Mouse (Mus musculus) B cell, adult 67 days (primary cell): ENCODE results near the gene Zfp322a. TPM values are rescaled to one million over a fixed set of nuclear protein-coding genes. Genes with fewer than 3 reads are reported as not detected.

Experiments
- total RNA-seq, 2 experiments: library from RNA; stranded (reverse); gene quantifications; 4 replicates each; pipeline ENCODE4 v1.2.4; 2023

Gene Zfp322a
- total RNA-seq: 10 to 100 TPM; 20.6 to 20.7 TPM

GRCm38 (mm10) chr13:23368583-23369420 is at the start of gene Zfp322a:
Gene Zfp322a, minus strand, starts transcription at chr13:23369208.

Other genes with a start within 250 kb of the Zfp322a start
- gene Vmn1r218, start 236.1 kb downstream of the Zfp322a start, total RNA-seq: not detected
- gene Vmn1r219, start 209.9 kb downstream of the Zfp322a start, total RNA-seq: not detected
- gene Vmn1r220, start 181.2 kb downstream of the Zfp322a start, total RNA-seq: not detected
- not detected for gene Vmn1r221, start 155.1 kb downstream of the Zfp322a start, total RNA-seq
- not detected for gene Vmn1r222, start 133.3 kb downstream of the Zfp322a start, total RNA-seq
- gene Vmn1r223, start 122.1 kb downstream of the Zfp322a start, total RNA-seq: not detected
- gene Abt1, start 54.7 kb upstream of the Zfp322a start, total RNA-seq: 10 to 100 TPM; 17.4 to 18.2 TPM
- gene Btn1a1, start 96.7 kb upstream of the Zfp322a start, total RNA-seq: not detected
- gene Btn2a2, start 119.6 kb upstream of the Zfp322a start, total RNA-seq: under 1 TPM; 0.65 to 0.67 TPM
- gene Hist1h4h, start 161.8 kb upstream of the Zfp322a start, total RNA-seq: 100 to 1,000 TPM; 457 TPM
- gene Hist1h2af, start 164.7 kb upstream of the Zfp322a start, total RNA-seq: 10 to 100 TPM; 21.3 to 28.8 TPM
- 1 to 10 TPM; 1.4 to 6.9 TPM for gene Hist1h3g, start 166.2 kb upstream of the Zfp322a start, total RNA-seq
- gene Hist1h2bh, start 174.2 kb upstream of the Zfp322a start, total RNA-seq: 10 to 100 TPM; 10.0 to 13.0 TPM
- 100 to 1,000 TPM; 111 to 119 TPM for gene Hist1h3f, start 174.8 kb upstream of the Zfp322a start, total RNA-seq
- gene Hist1h4f, start 182.4 kb upstream of the Zfp322a start, total RNA-seq: 10 to 100 TPM; 55.2 to 82.9 TPM
- 10 to 100 TPM; 31.1 to 36.2 TPM for gene Hist1h1d, start 184.1 kb upstream of the Zfp322a start, total RNA-seq
- 100 to 1,000 TPM; 326 to 342 TPM for gene Hist1h3e, start 193.2 kb upstream of the Zfp322a start, total RNA-seq
- 10 to 100 TPM; 29.2 to 42.2 TPM for gene Hist1h2ae, start 202.0 kb upstream of the Zfp322a start, total RNA-seq
- 100 to 1,000 TPM; 649 to 669 TPM for gene Hist1h2bg, start 202.2 kb upstream of the Zfp322a start, total RNA-seq
- gene Hist1h2bf, start 205.0 kb upstream of the Zfp322a start, total RNA-seq: 100 to 1,000 TPM; 327 to 367 TPM
- 10 to 100 TPM; 42.6 to 61.1 TPM for gene Hist1h2ad, start 205.2 kb upstream of the Zfp322a start, total RNA-seq
- 10 to 100 TPM; 40.0 to 45.0 TPM for gene Hist1h3d, start 206.6 kb upstream of the Zfp322a start, total RNA-seq
- gene Hist1h4d, start 212.4 kb upstream of the Zfp322a start, total RNA-seq: 100 to 1,000 TPM; 183 to 195 TPM